Mouse (Mus musculus) erythroid progenitor cell, adult 5-6 weeks (primary cell): Measurements from ENCODE around the gene Lrrc49. TPM values are rescaled to one million over a fixed set of nuclear protein-coding genes. Genes with fewer than 3 reads are reported as not detected.

Source experiments
- ATAC-seq: replicated peaks from 2 replicates; pipeline ENCODE4 v1.8.0; 2016; ENCODE audit warnings: moderate number of reproducible peaks, mild to moderate bottlenecking, moderate TSS enrichment, inconsistent platforms; ENCODE audit not compliant: poor library complexity, low FRiP score, severe bottlenecking
- total RNA-seq, 2 experiments: library from RNA; stranded (forward) in 1 of 2; stranded (reverse) in 1 of 2; fragments of 150-400 nt in 1 of 2; fragments of 186-747, 209-891 nt in 1 of 2; gene quantifications; 2 replicates each; pipeline versions ENCODE4 v1.2.3 to v1.2.4; 2015 to 2017; ENCODE audit warnings: low replicate concordance in 2 of 2

Gene Lrrc49
- total RNA-seq, 2 experiments from 2014 or later: 9.6 TPM; not detected in 1

- ATAC-seq: no peak
Measured at GRCm38 (mm10) chr9:60551238-60551637, 136.7 kb downstream of the Lrrc49 start.

DNA sequence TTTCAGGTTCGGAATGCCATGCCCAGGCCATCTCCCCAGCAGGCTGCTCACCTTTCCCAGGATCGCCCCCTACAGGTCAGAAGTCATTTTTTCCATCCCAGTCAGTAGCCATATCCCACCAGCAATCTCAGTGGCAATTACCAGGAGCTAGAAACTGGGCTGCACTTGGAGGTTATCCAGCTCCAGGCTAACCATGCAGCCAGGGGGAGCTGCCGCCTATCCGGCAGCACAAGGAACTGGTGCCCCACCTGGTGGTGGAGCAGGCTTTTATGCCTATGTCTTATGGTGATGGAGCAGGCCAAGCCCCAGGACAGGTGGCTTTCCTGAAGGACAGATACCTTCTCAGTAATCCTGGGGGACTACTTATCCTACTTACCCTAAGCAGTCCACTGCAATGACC is 139.8 kb downstream of the Lrrc49 start:
- no peak for ATAC-seq

GRCm38 (mm10) chr9:60546169-60546568 is 141.8 kb downstream of the Lrrc49 start:
- no peak for ATAC-seq

DNA sequence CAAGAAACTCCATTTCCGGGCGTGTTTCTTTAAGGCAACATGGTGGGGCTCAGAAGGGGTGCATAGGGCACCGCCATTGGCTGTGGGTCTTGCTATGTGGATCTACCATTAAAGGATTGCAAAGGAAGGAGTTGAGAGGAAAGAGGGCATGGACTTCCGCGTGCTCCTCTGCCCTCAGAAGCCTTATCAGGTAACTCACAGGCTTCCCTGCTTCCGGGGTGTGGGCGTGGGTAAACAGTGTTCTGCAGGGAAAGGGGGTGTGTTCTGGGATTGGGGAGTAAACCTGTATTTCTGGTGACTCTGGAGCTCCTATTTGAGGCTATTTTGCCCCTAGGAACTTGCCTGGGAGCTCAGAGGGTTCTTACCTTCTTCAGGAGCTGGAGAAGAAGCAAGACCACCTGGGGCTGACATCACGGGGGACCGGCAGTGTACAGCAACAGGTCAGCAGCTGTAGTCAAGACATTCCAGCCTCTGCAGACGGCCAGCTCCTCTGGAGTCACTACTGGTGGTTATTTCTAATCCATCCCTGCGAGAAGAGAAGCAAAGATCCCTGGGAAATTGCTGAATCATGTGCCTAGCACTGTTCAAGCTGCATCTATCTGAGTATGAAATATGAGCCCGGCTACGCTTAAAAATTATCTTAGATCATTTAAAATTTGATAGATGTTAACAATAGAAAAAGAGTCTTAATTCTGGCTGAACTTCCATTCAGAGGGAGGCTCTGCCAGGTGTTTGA is 142.4 kb downstream of the Lrrc49 start:
- 0 out of 2 replicates have a peak, but pooled peaks have one; percentile 3 for ATAC-seq

DNA sequence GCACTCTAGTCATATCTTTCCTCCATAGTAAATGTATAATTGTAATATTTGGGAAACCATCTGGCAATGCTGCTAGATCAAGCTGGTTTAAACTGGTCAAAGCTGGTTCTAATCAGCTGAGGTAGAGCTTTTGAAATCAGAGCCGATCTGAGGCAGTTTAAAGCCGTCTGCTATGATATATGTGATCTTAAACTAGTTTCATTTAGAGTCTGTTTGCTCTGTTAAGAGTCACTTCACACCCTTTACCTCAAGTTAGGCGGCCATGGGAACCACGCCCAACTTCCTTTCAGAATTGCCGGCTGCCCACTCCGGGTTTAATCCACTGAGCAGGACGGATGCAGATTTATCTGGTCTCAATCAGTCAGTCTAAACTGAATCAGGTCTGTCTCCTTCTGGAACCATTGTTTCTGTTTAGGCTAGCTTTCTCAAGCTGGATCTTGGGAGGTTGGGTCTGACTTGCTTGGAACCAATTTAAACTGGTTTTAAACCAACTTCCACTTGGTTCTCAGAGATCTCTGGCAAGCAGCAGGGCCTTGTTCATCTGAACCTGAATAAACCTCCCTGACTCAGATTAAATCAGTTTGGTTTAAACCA is 144.4 kb downstream of the Lrrc49 start:
- no peak for ATAC-seq

DNA sequence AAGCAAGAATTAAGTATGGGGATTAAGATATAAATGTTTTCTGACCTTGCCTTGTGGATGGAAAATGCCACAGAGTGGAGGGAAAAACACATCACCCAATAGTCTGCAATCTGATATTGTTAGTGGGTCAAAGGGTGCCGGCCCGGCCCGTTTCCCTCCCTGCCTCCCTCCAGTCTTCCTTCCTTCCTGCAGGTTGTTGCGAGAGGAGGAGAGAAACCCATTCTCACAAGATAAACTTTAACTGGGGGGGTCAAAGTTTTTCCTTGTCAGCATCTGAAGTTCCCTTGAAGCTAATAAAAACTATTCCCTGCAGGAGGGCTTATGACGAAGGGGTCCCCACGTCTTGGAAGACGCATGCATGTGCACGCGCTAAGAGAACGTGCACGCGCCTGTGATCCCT is 157.6 kb downstream of the Lrrc49 start:
- ATAC-seq: no peak

DNA sequence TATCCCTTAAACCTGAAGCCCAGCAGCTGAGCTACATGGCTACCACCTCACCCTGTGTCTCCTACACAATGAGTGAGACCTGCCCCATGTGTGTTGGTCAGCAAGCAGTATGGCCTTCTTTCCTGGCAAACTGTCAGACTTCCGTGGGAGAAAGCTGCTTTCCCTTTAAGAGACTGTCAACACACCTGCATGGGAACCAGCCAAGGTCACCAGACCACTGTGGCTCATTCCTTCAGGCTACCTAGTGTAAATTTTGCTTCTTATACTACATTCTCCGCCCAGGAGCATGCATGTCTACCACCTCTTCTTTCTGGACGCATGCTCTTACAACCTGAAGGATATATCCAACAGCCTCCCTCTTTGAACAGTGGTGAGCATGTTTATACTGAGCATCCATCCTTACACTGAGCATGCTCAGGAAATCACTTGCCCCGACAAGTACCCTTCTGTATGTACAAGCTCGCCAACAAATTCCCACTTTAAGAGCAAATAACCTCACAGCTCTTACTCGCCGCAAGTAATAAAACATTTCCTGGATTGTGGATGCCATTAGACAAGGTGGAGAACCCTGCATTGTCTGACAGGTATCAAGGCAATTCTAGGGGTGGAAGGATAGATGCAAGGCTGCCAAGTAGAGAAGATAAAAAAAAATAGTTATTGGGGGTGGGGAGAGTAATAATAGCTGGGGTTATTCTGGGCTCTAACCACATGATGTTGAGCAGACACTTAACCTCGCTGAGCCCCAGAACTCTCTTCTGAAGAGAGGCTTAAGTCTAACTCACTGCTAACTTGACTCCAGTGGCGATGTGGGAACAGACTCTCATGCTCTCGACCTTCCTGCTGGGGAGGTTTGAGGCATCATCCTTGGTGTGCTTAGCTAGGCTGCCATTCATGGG is 158.4 kb downstream of the Lrrc49 start:
- no peak for ATAC-seq

DNA sequence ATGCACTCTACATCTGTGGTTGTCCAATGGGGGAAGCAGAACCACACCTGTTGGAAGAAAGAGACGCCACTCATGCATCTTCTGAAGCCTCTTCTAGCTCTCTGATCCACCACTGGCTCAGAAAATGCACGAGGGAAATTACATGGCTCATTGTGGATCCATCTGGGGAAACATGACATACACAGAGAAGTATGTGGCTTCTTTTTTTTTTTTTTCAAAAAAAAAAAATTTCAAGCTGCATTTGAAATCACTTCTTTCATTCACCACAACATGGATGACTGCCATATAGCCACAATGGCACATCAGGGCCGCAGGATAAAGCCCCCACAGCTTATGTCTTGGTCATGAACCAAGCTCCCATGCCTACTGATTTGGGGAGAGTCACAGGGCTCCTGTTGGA is 159.7 kb downstream of the Lrrc49 start:
- ATAC-seq: no peak

DNA sequence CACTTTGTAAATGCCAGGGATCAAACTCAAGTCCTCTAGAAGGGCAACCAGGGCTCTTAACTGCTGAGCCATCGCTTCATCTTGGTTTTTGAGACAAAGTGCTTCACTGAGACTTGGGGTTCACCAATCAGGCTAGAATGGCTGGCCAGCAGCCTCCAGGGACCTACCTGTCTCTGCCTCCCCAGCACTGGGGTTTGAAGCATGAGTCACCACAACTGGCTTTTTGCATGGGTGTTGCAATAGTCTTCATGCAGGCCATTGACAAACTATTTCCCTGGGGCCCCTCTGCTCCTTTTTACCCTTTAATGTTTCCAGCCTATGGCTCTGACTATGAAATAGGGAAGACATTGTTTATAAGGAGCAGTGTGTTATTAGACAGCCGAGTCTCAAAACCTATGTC is 160.1 kb downstream of the Lrrc49 start:
- no peak for ATAC-seq

GRCm38 (mm10) chr9:60527051-60527450 is 160.9 kb downstream of the Lrrc49 start:
- no peak for ATAC-seq

GRCm38 (mm10) chr9:60526195-60526594 is 161.8 kb downstream of the Lrrc49 start:
- no peak for ATAC-seq

DNA sequence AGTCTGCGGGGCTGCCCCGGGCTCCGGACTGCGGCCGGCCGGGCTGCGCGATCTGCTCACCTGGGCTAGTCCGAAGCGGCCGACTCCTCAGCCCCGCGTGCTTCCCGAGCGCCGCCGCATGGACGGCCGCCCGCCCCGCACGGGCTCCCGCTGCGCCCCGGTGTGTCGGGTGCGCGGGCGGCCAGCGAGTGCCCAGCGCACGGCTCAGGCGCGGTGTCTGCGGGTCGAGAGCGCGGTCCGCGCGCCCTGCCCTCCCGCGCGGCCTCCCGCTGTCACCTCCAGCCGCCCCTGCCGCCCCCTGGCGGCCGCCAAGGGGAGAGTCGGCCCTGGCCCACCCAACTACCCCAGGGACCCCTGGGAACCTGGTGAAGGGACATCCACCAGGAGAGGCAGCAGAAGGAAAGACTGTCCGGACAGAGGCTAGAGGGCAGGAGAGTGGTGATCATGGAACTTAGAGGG is 166.1 kb downstream of the Lrrc49 start, which contains the start of gene Thsd4:
Gene Thsd4 (minus strand): TSS at position 241 of the 459 bp plus-strand sequence.
- ATAC-seq: no peak

GRCm38 (mm10) chr9:60521143-60521542 is 166.8 kb downstream of the Lrrc49 start:
- no peak for ATAC-seq

DNA sequence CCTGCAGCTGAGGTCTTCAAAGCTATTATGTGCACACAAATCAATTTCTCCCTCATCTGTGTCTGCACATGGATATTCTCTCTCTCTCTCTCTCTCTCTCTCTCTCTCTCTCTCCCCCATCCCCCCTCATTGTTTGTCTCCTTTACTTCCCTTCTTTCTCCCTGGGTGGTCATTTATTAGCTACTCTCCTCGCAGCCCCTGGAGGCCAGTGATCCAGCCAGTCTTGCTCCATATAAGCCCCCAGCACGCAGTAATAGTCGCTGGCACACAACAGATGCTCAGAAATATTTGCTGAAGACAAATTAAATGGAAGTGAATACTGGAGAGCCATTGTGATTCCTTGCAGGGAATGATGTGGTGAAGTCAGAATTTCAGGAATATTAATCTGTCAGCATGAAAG is 168.4 kb downstream of the Lrrc49 start:
- no peak for ATAC-seq

Other genes with a start within 250 kb of the Lrrc49 start
- not detected in 2 replicates for gene Thsd4, start 166.1 kb downstream of the Lrrc49 start, total RNA-seq (2015; ENCODE audit: low replicate concordance)
- not detected in 2 replicates for gene Thsd4, start 166.1 kb downstream of the Lrrc49 start, total RNA-seq (2017; ENCODE audit: low replicate concordance)
- gene Larp6, start 24.8 kb upstream of the Lrrc49 start, total RNA-seq (2015; ENCODE audit: low replicate concordance): 1.3 TPM in 1 of 2 replicates, not detected in the other
- gene Larp6, start 24.8 kb upstream of the Lrrc49 start, total RNA-seq (2017; ENCODE audit: low replicate concordance): not detected in 2 replicates
- 2.1 TPM in 1 of 2 replicates, not detected in the other for gene Uaca, start 106.4 kb upstream of the Lrrc49 start, total RNA-seq (2015; ENCODE audit: low replicate concordance)
- 0.64 and 0.76 TPM in 2 replicates for gene Uaca, start 106.4 kb upstream of the Lrrc49 start, total RNA-seq (2017; ENCODE audit: low replicate concordance)